Mouse (Mus musculus) monocyte, adult 2 months (primary cell): ENCODE data around the gene Ezr.

Experiments
- DNase-seq, 2 experiments: peaks; one replicate each; pipeline ENCODE4 v3.0.0; 2022; ENCODE audit warnings: low spot score in 2 of 2, low read depth in 1 of 2

The Ezr gene

GRCm38 (mm10) chr17:6782611-6783005, at the start of gene Ezr:
Gene Ezr (minus strand): TSS chr17:6782784.
- DNase-seq: peak; percentile 79 to 85

GRCm38 (mm10) chr17:6830004-6830592, 47.5 kb upstream of the Ezr start:
- DNase-seq: no peak

- DNase-seq: no peak
Measured at GRCm38 (mm10) chr17:6828531-6829150, 46.1 kb upstream of the Ezr start.

GRCm38 (mm10) chr17:6827740-6828461, 45.3 kb upstream of the Ezr start:
- DNase-seq: peak; percentile 91

- peak in 1 of 2 experiments; percentile 41 for DNase-seq
Measured at GRCm38 (mm10) chr17:6827159-6827733, 44.7 kb upstream of the Ezr start.

GRCm38 (mm10) chr17:6816796-6817195, 34.2 kb upstream of the Ezr start:
- DNase-seq: no peak

GRCm38 (mm10) chr17:6816151-6816550, 33.6 kb upstream of the Ezr start:
- DNase-seq: peak in 1 of 2 experiments; percentile 51

GRCm38 (mm10) chr17:6814656-6815055, 32.1 kb upstream of the Ezr start:
- DNase-seq: no peak

GRCm38 (mm10) chr17:6812851-6813191, 30.2 kb upstream of the Ezr start:
- DNase-seq: no peak

GRCm38 (mm10) chr17:6811931-6812850, 29.6 kb upstream of the Ezr start:
- no peak for DNase-seq

- no peak for DNase-seq
Measured at GRCm38 (mm10) chr17:6809331-6809730, 26.7 kb upstream of the Ezr start.

GRCm38 (mm10) chr17:6808521-6809165, 26.1 kb upstream of the Ezr start:
- no peak for DNase-seq

GRCm38 (mm10) chr17:6807827-6808520, 25.4 kb upstream of the Ezr start:
- DNase-seq: no peak

GRCm38 (mm10) chr17:6804853-6805543, 22.4 kb upstream of the Ezr start:
- DNase-seq: no peak

GRCm38 (mm10) chr17:6804111-6804510, 21.5 kb upstream of the Ezr start:
- no peak for DNase-seq

- DNase-seq: no peak
Measured at GRCm38 (mm10) chr17:6803614-6804013, 21.0 kb upstream of the Ezr start.

- no peak for DNase-seq
Measured at GRCm38 (mm10) chr17:6798392-6799061, 15.9 kb upstream of the Ezr start.

GRCm38 (mm10) chr17:6797471-6797870, 14.9 kb upstream of the Ezr start:
- no peak for DNase-seq
